Mouse (Mus musculus): ENCODE measurements around the gene Abi2. TPM values are rescaled to one million over a fixed set of nuclear protein-coding genes. Genes with fewer than 3 reads are reported as not detected.

Abi2 gene
- 60.5 and 66.7 TPM in 2 replicates for polyA plus RNA-seq (2016; fragmentation: Nextera tagmentation; extraction: Ambion mirVana)

GRCm38 (mm10) chr1:60409168-60409828 is at the start of gene Abi2:
Gene Abi2, plus strand, starts transcription at chr1:60409619.
- Histone ChIP-seq H3K4me3 (peak within 1 kb of the TSS; percentile 88), H3K9me3 (no peaks in the 10 kb centered on the region), H3K4me1 (peaks cover 5% of the 10 kb centered on the region; the same call in 1 of the 2 replicates), H3K4me2 (replicated peaks) (peak within 1 kb of the TSS; percentile 60), H3K9ac (peak within 1 kb of the TSS; percentile 92), H3K27me3 (replicated peaks) (no peaks in the 10 kb centered on the region), H3K36me3 (no peaks in the 10 kb centered on the region), H3K27ac (peak within 1 kb of the TSS; percentile 95)
- WGBS = under 1% methylated on average over 61 of the region's 69 CpGs
- peak; percentile 96 for ATAC-seq (ENCODE audit: low FRiP score, low read depth)

GRCm38 (mm10) chr1:60361626-60362025 is 47.8 kb upstream of the Abi2 start:
- no peak overlapping the region for H3K4me3 ChIP-seq
- H3K36me3 ChIP-seq = peaks cover 6% of the 10 kb centered on the region; the same call in 1 of the 2 replicates
- no peaks in the 10 kb centered on the region for H3K9me3 ChIP-seq
- no peak overlapping the region for H3K9ac ChIP-seq
- no peak for ATAC-seq (ENCODE audit: low FRiP score, low read depth)
- no peak overlapping the region for H3K27ac ChIP-seq
- H3K4me2 ChIP-seq (replicated peaks) = no peak overlapping the region
- no peaks in the 10 kb centered on the region for H3K27me3 ChIP-seq (replicated peaks)
- H3K4me1 ChIP-seq = no peaks in the 10 kb centered on the region
- 95% methylated on average over 1 of the region's 1 CpGs for WGBS

- H3K4me2 ChIP-seq (replicated peaks) = no peak overlapping the region
- no peak overlapping the region for H3K27ac ChIP-seq
- no peaks in the 10 kb centered on the region for H3K4me1 ChIP-seq
- ATAC-seq (ENCODE audit: low FRiP score, low read depth) = no peak
- no peak overlapping the region for H3K4me3 ChIP-seq
- peaks cover 40% of the 10 kb centered on the region for H3K36me3 ChIP-seq
- H3K9ac ChIP-seq = no peak overlapping the region
- 82% methylated on average over 1 of the region's 1 CpGs for WGBS
- H3K9me3 ChIP-seq = no peaks in the 10 kb centered on the region
- H3K27me3 ChIP-seq (replicated peaks) = no peaks in the 10 kb centered on the region
Observed at GRCm38 (mm10) chr1:60376556-60376955, 32.9 kb upstream of the Abi2 start.

GRCm38 (mm10) chr1:60381910-60382309 is 27.5 kb upstream of the Abi2 start:
- whole genome bisulfite sequencing = 98% methylated on average over 3 of the region's 3 CpGs
- no peak overlapping the region for H3K27ac ChIP-seq
- peaks cover 32% of the 10 kb centered on the region for H3K36me3 ChIP-seq
- no peaks in the 10 kb centered on the region for H3K27me3 ChIP-seq (replicated peaks)
- H3K4me1 ChIP-seq = no peaks in the 10 kb centered on the region
- H3K4me2 ChIP-seq (replicated peaks) = no peak overlapping the region
- ATAC-seq (ENCODE audit: low FRiP score, low read depth) = no peak
- no peak overlapping the region for H3K9ac ChIP-seq
- no peaks in the 10 kb centered on the region for H3K9me3 ChIP-seq
- no peak overlapping the region for H3K4me3 ChIP-seq

GRCm38 (mm10) chr1:60404848-60405247 is 4.6 kb upstream of the Abi2 start:
- Histone ChIP-seq H3K4me1 (no peaks in the 10 kb centered on the region), H3K4me3 (no peak overlapping the region), H3K36me3 (no peaks in the 10 kb centered on the region), H3K9me3 (no peaks in the 10 kb centered on the region), H3K27me3 (replicated peaks) (no peaks in the 10 kb centered on the region), H3K4me2 (replicated peaks) (no peak overlapping the region), H3K9ac (no peak overlapping the region), H3K27ac (no peak overlapping the region)
- 98% methylated on average over 1 of the region's 1 CpGs for WGBS
- no peak for ATAC-seq (ENCODE audit: low FRiP score, low read depth)

- Histone ChIP-seq H3K4me2 (replicated peaks) (peak overlapping the region; percentile 60), H3K36me3 (no peaks in the 10 kb centered on the region), H3K27me3 (replicated peaks) (no peaks in the 10 kb centered on the region), H3K4me3 (peak overlapping the region; percentile 88), H3K27ac (peak overlapping the region; percentile 88), H3K4me1 (peaks cover 5% of the 10 kb centered on the region; the same call in 1 of the 2 replicates), H3K9me3 (no peaks in the 10 kb centered on the region), H3K9ac (peak overlapping the region; percentile 92)
- peak; percentile 63 for ATAC-seq (ENCODE audit: low FRiP score, low read depth)
- WGBS = 19% methylated on average over 13 of the region's 13 CpGs
Observed at GRCm38 (mm10) chr1:60408501-60409167, 785 bp upstream of the Abi2 start.

- ATAC-seq (ENCODE audit: low FRiP score, low read depth) = peak; percentile 92
- Histone ChIP-seq H3K36me3 (no peaks in the 10 kb centered on the region), H3K27me3 (replicated peaks) (no peaks in the 10 kb centered on the region), H3K4me1 (peaks cover 5% of the 10 kb centered on the region; the same call in 1 of the 2 replicates), H3K9me3 (no peaks in the 10 kb centered on the region), H3K27ac (peak overlapping the region; percentile 95), H3K4me3 (peak overlapping the region; percentile 88), H3K4me2 (replicated peaks) (peak overlapping the region; percentile 60), H3K9ac (peak overlapping the region; percentile 92)
- WGBS = under 1% methylated on average over 53 of the region's 54 CpGs
Observed at GRCm38 (mm10) chr1:60409928-60410817, 754 bp downstream of the Abi2 start.

GRCm38 (mm10) chr1:60416724-60417123 is 7.3 kb downstream of the Abi2 start:
- Histone ChIP-seq H3K9ac (no peak overlapping the region), H3K27ac (no peak overlapping the region), H3K4me2 (replicated peaks) (no peak overlapping the region), H3K36me3 (no peaks in the 10 kb centered on the region), H3K4me3 (no peak overlapping the region), H3K9me3 (no peaks in the 10 kb centered on the region), H3K27me3 (replicated peaks) (no peaks in the 10 kb centered on the region), H3K4me1 (0 out of 2 replicates have a peak, but pooled peaks cover 1% of the 10 kb centered on the region)
- no peak for ATAC-seq (ENCODE audit: low FRiP score, low read depth)
- WGBS = 77% methylated on average over 3 of the region's 3 CpGs

- Histone ChIP-seq H3K27me3 (replicated peaks) (no peaks in the 10 kb centered on the region), H3K27ac (no peak overlapping the region), H3K4me3 (no peak overlapping the region), H3K9ac (no peak overlapping the region), H3K4me2 (replicated peaks) (no peak overlapping the region), H3K4me1 (no peaks in the 10 kb centered on the region), H3K9me3 (no peaks in the 10 kb centered on the region), H3K36me3 (0 out of 2 replicates have a peak, but pooled peaks cover 2% of the 10 kb centered on the region)
- WGBS = 91% methylated on average over 1 of the region's 1 CpGs
- no peak for ATAC-seq (ENCODE audit: low FRiP score, low read depth)
Observed at GRCm38 (mm10) chr1:60423882-60424281, 14.5 kb downstream of the Abi2 start.

GRCm38 (mm10) chr1:60428341-60428740 is 18.9 kb downstream of the Abi2 start:
- 0 out of 2 replicates have a peak, but pooled peaks cover 2% of the 10 kb centered on the region for H3K36me3 ChIP-seq
- no peak overlapping the region for H3K4me2 ChIP-seq (replicated peaks)
- no peaks in the 10 kb centered on the region for H3K27me3 ChIP-seq (replicated peaks)
- 92% methylated on average over 2 of the region's 2 CpGs for WGBS
- ATAC-seq (ENCODE audit: low FRiP score, low read depth) = no peak
- H3K9ac ChIP-seq = no peak overlapping the region
- no peak overlapping the region for H3K27ac ChIP-seq
- H3K9me3 ChIP-seq = no peaks in the 10 kb centered on the region
- no peak overlapping the region for H3K4me3 ChIP-seq
- peaks cover 5% of the 10 kb centered on the region; the same call in 1 of the 2 replicates for H3K4me1 ChIP-seq

GRCm38 (mm10) chr1:60428932-60429331 is 19.5 kb downstream of the Abi2 start:
- Histone ChIP-seq H3K27me3 (replicated peaks) (no peaks in the 10 kb centered on the region), H3K4me2 (replicated peaks) (no peak overlapping the region), H3K9me3 (no peaks in the 10 kb centered on the region), H3K4me3 (no peak overlapping the region), H3K4me1 (peaks cover 5% of the 10 kb centered on the region; the same call in 1 of the 2 replicates), H3K9ac (no peak overlapping the region), H3K27ac (no peak overlapping the region), H3K36me3 (0 out of 2 replicates have a peak, but pooled peaks cover 2% of the 10 kb centered on the region)
- 72% methylated on average over 2 of the region's 2 CpGs for WGBS
- no peak for ATAC-seq (ENCODE audit: low FRiP score, low read depth)

GRCm38 (mm10) chr1:60431531-60431930 is 22.1 kb downstream of the Abi2 start:
- no peaks in the 10 kb centered on the region for H3K9me3 ChIP-seq
- H3K9ac ChIP-seq = no peak overlapping the region
- H3K4me2 ChIP-seq (replicated peaks) = no peak overlapping the region
- H3K4me3 ChIP-seq = no peak overlapping the region
- ATAC-seq (ENCODE audit: low FRiP score, low read depth) = no peak
- WGBS = 90% methylated on average over 5 of the region's 5 CpGs
- H3K27me3 ChIP-seq (replicated peaks) = no peaks in the 10 kb centered on the region
- H3K4me1 ChIP-seq = peaks cover 5% of the 10 kb centered on the region; the same call in 1 of the 2 replicates
- no peak overlapping the region for H3K27ac ChIP-seq
- peaks cover 2% of the 10 kb centered on the region; the same call in 1 of the 2 replicates for H3K36me3 ChIP-seq

Data from neural tube, embryonic 12.5 days (tissue).